Mouse (Mus musculus): ENCODE measurements around the gene Cbx2.

DNA sequence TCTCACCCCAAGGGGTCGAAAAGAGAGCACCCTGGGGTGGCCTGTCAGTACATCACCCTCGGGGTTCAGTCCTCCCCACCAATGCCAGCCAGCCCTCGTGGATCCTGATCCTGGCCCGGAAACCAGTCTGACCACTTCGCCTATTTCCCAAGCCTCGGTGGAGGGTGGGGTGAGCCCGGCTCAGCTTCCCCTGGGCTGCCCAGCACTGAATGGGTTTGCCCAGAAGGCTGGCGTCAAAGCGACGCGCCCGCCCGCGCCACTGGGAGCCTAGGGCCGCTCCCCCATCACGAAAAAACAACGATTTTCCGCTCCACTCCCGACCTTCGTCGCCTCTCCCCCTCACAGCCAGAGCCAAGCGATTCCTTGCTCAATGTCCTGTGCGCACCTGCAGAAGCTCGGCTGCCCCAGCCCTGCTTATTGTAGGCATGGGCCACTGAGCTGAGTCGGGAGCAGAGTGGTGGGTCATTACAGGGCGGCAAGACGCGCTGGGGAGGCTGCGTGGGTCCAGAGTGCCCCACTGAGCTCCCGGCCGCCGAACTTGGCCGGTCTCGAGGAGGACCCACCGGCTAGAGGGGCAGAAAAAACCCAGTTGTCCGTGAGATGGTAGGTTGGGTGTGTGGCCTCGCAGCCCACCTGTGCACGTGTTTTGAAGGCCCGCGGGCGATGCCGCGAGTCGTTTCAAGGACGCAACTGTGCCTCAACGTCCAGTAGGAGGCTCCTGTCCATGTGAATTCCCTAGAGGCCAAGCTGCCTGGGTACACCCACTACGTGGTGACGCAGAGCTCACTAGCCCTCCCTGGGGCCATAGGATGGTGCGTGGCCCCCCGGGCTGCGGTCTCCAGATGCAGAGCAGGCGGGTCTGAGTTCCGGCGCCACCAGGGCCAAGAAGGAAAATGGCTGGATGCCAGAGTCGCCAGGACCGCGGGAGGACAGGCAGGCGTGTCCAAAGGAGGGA is 35.6 kb downstream of the Cbx2 start:
- no peak for TF ChIP-seq POLR2A (IDR thresholded peaks at IDR 0.05; ENCODE audit: control insufficient read depth in 1 of 2, insufficient read depth in 1 of 2, low read depth in 1 of 2, low read length in 2 of 2, poor library complexity in 1 of 2)
- TF ChIP-seq JUND (IDR thresholded peaks at IDR 0.05; ENCODE audit: low read depth, low read length) = no peak
- no peak for TF ChIP-seq EP300 (IDR thresholded peaks at IDR 0.05; ENCODE audit: low read depth in 1 of 2, low read length in 2 of 2)
- no peak for TF ChIP-seq CTCF (IDR thresholded peaks at IDR 0.05 in 2 of 3, conservative IDR thresholded peaks at IDR 0.05 in 1 of 3; ENCODE audit: control insufficient read depth in 1 of 3, insufficient read depth in 1 of 3, low read depth in 2 of 3, low read length in 3 of 3, poor library complexity in 1 of 3, severe bottlenecking in 1 of 3)
- no peak for TF ChIP-seq TBP (IDR thresholded peaks at IDR 0.05; ENCODE audit: low read depth, low read length)
